Mouse (Mus musculus) small intestine, adult 2 months (tissue): Measurements from ENCODE around the gene Rps9.

ENCODE experiments used
- CTCF ChIP-seq: fragments of 200-500 bp; IDR thresholded peaks from 2 replicates; pipeline ENCODE4 v1.5.1; 2012; ENCODE audit warnings: low read depth, mild to moderate bottlenecking, control low read depth, inconsistent platforms, low read length, moderate library complexity, mixed read lengths; ENCODE audit not compliant: insufficient replicate concordance, insufficient read length; ENCODE audit errors: extremely low read depth
- POLR2A ChIP-seq: fragments of 200-500 bp; IDR thresholded peaks from 2 replicates; pipeline ENCODE4 v1.6.1; 2012; ENCODE audit warnings: low read depth, mild to moderate bottlenecking, control low read depth, inconsistent platforms, low read length, moderate library complexity

- no peak for TF ChIP-seq POLR2A
- no peak for TF ChIP-seq CTCF
Measured at GRCm38 (mm10) chr7:3705911-3706310, 2.1 kb downstream of the Rps9 start.
